Mouse (Mus musculus) ES-E14 (cell line): ENCODE results near the gene Flnb. TPM values are rescaled to one million over a fixed set of nuclear protein-coding genes. Genes with fewer than 3 reads are reported as not detected.

ENCODE experiments used
- DNase-seq: peaks from one replicate; pipeline ENCODE4 v3.0.0-alpha.2; 2013; ENCODE audit warnings: low read depth, low spot score
- H3K27ac ChIP-seq: 2 replicates; pipeline ENCODE4 v1.5.1; 2012; ENCODE audit warnings: low read depth, mild to moderate bottlenecking, low read length, moderate library complexity, mixed read lengths; ENCODE audit not compliant: poor library complexity, insufficient read depth, severe bottlenecking
- H3K36me3 ChIP-seq: 2 replicates; pipeline ENCODE4 v1.6.1; 2012; ENCODE audit warnings: mild to moderate bottlenecking, low read length, moderate library complexity, mixed read lengths; ENCODE audit not compliant: control insufficient read depth, poor library complexity, insufficient read depth, severe bottlenecking
- H3K4me1 ChIP-seq, 2 experiments: fragments of 150-350 bp in 1 of 2; sonication (generic) in 1 of 2; 2 replicates each; pipeline ENCODE4 v1.6.1; 2012; ENCODE audit warnings: low read length in 2 of 2, mild to moderate bottlenecking in 1 of 2, mixed read lengths in 1 of 2; ENCODE audit not compliant: control insufficient read depth in 2 of 2, insufficient read depth in 2 of 2, poor library complexity in 1 of 2
- H3K4me3 ChIP-seq, 2 experiments: fragments of 150-350 bp in 1 of 2; sonication (generic) in 1 of 2; 2 replicates each; pipeline ENCODE4 v1.5.1; 2012; ENCODE audit warnings: low read length in 2 of 2, low read depth in 1 of 2, mild to moderate bottlenecking in 1 of 2, mixed read lengths in 1 of 2; ENCODE audit not compliant: insufficient read depth in 1 of 2, poor library complexity in 1 of 2, severe bottlenecking in 1 of 2
- H3K9ac ChIP-seq: 2 replicates; pipeline ENCODE4 v1.6.1; 2012; ENCODE audit warnings: low read depth, mild to moderate bottlenecking, low read length, mixed read lengths; ENCODE audit not compliant: poor library complexity, insufficient read depth, severe bottlenecking
- H3K9me3 ChIP-seq: fragments of 150-350 bp; sonication (generic); 2 replicates; pipeline ENCODE4 v1.6.1; 2012; ENCODE audit warnings: low read depth, mild to moderate bottlenecking, low read length; ENCODE audit not compliant: control insufficient read depth, insufficient read depth
- CHD2 ChIP-seq: IDR thresholded peaks from 2 replicates; pipeline ENCODE4 v1.6.1; 2014; ENCODE audit warnings: mild to moderate bottlenecking, low read depth, low read length, inconsistent platforms
- HCFC1 ChIP-seq: IDR thresholded peaks from 2 replicates; pipeline ENCODE4 v1.6.1; 2012; ENCODE audit warnings: low read length, inconsistent platforms, borderline replicate concordance; ENCODE audit not compliant: insufficient read depth
- MAFK ChIP-seq: IDR thresholded peaks from 2 replicates; pipeline ENCODE4 v1.6.1; 2014; ENCODE audit warnings: mild to moderate bottlenecking, low read depth, low read length, inconsistent platforms; ENCODE audit not compliant: insufficient read depth
- ZC3H11A ChIP-seq: IDR thresholded peaks from 2 replicates; pipeline ENCODE4 v1.6.1; 2012; ENCODE audit warnings: low read depth, mild to moderate bottlenecking, inconsistent platforms, low read length, borderline replicate concordance
- ZNF384 ChIP-seq: IDR thresholded peaks from 2 replicates; pipeline ENCODE4 v1.6.1; 2012; ENCODE audit warnings: low read depth, low read length, inconsistent platforms
- in situ Hi-C, 2 experiments: fragments of 600-800 bp; cut with MboI; formaldehyde crosslinking; loops; one replicate each; pipeline ENCODE4 v1.15.1; 2025; ENCODE audit warnings: low sequenced_read_pairs in 2 of 2, inconsistent platforms in 1 of 2; ENCODE audit not compliant: unreplicated experiment in 2 of 2
- total RNA-seq: library from RNA; depleted of rRNA; stranded (reverse); fragments of 300-350 nt; gene quantifications from 2 replicates; pipeline ENCODE4 v1.2.3, GENCODE M21; 2012

The Flnb gene
- total RNA-seq, 1 experiment = 350 TPM

DNA sequence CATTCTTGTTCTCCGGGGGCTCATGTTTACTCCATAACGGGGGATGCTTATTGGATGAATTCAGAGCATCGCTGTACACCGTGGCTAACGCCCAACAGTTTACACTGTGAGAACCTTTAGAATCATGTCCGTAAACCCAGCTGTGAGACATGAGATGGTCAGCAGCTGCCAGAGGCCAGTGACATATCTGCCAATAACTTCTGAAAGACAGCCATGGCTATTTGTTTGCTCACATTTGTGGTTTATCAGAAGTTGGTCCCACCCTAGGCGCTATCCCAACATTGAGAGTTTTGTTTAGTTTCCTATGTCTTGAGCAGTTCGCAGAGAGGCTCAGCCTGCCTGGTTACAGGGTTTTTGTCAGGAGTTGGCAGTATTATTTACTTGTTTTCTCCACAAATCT is 3.6 kb downstream of the Flnb start:
- in situ Hi-C loops = no loop called here
- no peaks in the 10 kb centered on the region for H3K9me3 ChIP-seq
- peaks cover 2% of the 10 kb centered on the region; the same call in 1 of the 2 replicates for H3K36me3 ChIP-seq
- TF ChIP-seq MAFK = no peak
- no peak for TF ChIP-seq CHD2
- TF ChIP-seq ZC3H11A = no peak
- no peak for TF ChIP-seq HCFC1
- no peak for TF ChIP-seq ZNF384
- no peak overlapping the region for H3K27ac ChIP-seq
- no peak overlapping the region for H3K9ac ChIP-seq
- H3K4me3 ChIP-seq = no peak overlapping the region
- no peak for DNase-seq
- peaks cover 0 to 19% of the 10 kb centered on the region in 2 experiments for H3K4me1 ChIP-seq

DNA sequence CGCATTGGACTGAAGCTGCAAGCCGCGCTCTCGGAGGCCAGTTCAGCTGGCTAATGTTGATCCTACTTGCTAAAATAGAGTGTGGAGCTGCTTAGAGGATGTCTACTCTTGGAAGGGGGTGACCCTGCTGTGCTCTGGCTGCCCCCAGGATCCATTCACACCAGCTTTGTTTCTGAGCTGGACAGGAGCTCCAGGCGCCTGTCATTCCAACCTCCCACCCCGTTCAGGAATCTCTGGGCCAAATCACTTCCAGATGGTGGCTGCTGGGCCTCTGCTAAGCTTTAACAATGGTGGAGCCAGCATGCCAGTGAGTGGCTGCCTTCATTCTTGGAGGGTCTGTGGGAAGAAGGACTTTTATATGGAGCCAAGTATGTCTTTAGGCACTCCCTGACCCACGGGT is 4.9 kb downstream of the Flnb start:
- Histone ChIP-seq H3K36me3 (peaks cover 2% of the 10 kb centered on the region; the same call in 1 of the 2 replicates), H3K4me1 (peaks cover 5 to 23% of the 10 kb centered on the region in 2 experiments), H3K9ac (no peak overlapping the region), H3K9me3 (no peaks in the 10 kb centered on the region), H3K27ac (no peak overlapping the region), H3K4me3 (no peak overlapping the region)
- TF ChIP-seq ZNF384 (no peak), ZC3H11A (no peak)
- in situ Hi-C loops = no loop called here
- no peak for DNase-seq

DNA sequence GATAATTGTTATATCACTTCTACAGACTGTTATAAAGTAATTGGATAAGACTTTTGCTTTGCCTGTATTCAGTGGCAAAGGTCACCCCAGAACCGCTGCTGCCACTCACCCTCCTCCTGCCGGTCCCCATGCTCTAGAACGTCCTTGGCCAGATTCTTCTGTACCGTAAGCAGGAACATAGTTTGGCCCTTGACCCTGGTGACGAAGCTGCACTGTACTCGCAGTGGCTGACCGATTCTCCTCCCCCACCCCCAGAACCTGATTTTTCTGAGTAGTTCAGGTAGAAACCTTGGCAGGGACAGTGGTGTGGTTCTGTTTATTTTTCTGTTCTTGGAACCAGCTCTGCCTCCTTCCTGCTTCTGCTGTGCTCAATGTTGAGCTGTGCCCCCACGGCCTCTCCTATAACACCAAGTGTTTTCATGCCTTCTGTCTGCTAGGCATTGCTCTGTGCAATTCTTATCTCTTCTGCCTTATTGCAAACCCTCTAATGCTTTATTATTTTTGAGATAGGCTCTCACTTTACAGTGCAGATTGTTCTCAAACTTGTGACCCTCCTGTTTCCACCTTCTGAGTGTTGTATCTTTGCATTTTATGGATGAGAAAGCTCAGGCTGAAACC is 7.0 kb downstream of the Flnb start:
- Histone ChIP-seq H3K36me3 (peaks cover 2% of the 10 kb centered on the region; the same call in 1 of the 2 replicates), H3K9me3 (no peaks in the 10 kb centered on the region), H3K4me1 (peaks cover 5 to 21% of the 10 kb centered on the region in 2 experiments), H3K27ac (no peak overlapping the region), H3K4me3 (no peak overlapping the region), H3K9ac (no peak overlapping the region)
- in situ Hi-C loops = no loop called here
- TF ChIP-seq MAFK = no peak
- no peak for DNase-seq

DNA sequence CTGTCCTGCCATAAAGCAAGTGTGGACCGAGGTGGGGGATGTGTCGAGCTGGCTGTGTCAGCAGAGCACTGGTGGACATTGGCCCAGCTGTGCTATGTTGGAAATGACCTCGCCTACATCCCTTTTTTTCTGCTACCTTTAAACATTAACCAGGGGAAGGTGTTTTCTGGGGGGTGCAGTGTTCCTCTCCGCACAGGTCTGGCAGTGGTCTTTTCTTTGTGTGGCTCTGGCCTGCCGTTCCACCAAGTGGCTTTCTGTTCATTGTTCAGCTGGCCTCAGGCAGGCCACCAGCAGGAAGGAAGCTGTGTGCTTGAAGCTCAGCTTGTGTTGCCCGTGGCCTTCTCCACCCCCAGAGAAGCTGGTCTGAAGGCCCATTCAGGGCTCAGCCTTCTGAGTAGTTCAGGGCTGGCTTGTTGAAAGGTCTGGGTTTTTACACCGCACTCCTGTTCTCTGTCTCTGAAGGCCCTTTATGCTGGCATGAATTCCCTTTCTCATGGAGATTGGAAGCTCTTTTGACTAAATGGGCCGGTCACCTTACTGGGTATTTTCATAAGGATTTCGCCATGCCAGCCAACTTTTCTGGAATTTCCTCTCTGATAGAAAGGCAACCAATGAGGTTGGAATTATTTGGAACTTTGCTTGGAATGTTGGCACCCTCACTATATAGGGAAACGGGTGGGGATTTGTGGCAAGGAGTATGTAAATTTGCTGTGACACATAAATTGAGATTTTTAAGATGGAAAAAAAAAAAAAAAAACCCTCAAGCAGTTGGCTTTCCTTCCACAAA is 8.6 kb downstream of the Flnb start:
- Histone ChIP-seq H3K9ac (no peak overlapping the region), H3K36me3 (no peaks in the 10 kb centered on the region; the same call in 1 of the 2 replicates), H3K4me3 (no peak overlapping the region), H3K4me1 (peaks cover 5 to 19% of the 10 kb centered on the region in 2 experiments), H3K9me3 (no peaks in the 10 kb centered on the region), H3K27ac (no peak overlapping the region; the same call in none of the 2 replicates)
- in situ Hi-C loops = no loop called here
- no peak for TF ChIP-seq ZNF384
- TF ChIP-seq MAFK = no peak
- TF ChIP-seq HCFC1 = no peak
- TF ChIP-seq CHD2 = no peak
- no peak for TF ChIP-seq ZC3H11A
- DNase-seq = no peak

DNA sequence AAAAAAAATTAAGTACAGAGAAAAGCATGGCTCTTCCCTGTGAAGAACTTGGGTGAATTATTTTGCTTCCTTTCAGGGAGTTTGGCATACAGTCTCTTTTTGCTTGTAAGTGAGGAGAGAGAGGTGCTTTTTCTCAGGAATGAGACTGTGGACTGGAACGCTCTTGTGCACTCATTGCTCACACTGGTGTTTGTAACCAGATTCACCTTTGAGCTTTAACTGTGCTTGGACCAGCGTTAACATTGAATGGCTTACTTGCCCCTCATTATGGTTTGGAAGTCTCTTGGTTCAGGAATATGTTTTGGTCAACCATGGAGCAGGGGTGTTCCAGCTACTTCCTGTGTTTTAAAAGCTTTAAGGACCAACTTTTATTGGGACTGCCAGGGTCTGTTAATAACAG is 11.4 kb downstream of the Flnb start:
- Histone ChIP-seq H3K9ac (no peak overlapping the region), H3K9me3 (no peaks in the 10 kb centered on the region), H3K4me1 (peaks cover 12 to 25% of the 10 kb centered on the region in 2 experiments), H3K27ac (no peak overlapping the region), H3K4me3 (no peak overlapping the region), H3K36me3 (no peaks in the 10 kb centered on the region)
- TF ChIP-seq HCFC1 = no peak
- TF ChIP-seq CHD2 = no peak
- no peak for TF ChIP-seq ZC3H11A
- no peak for TF ChIP-seq MAFK
- no peak for DNase-seq
- in situ Hi-C loops = no loop called here
